Mouse (Mus musculus): Measurements from ENCODE around the gene Cd9.
"Not testable (repeated sequence)": the region's sequence is repeated elsewhere in the genome, so short reads cannot be mapped to it uniquely, and the experiment has no call there.

Cd9 gene

GRCm38 (mm10) chr6:125503186-125503802, 8.7 kb upstream of the Cd9 start:
- DNase-seq (ENCODE audit: extremely low read depth, insufficient read length, low spot score) = no peak

DNA sequence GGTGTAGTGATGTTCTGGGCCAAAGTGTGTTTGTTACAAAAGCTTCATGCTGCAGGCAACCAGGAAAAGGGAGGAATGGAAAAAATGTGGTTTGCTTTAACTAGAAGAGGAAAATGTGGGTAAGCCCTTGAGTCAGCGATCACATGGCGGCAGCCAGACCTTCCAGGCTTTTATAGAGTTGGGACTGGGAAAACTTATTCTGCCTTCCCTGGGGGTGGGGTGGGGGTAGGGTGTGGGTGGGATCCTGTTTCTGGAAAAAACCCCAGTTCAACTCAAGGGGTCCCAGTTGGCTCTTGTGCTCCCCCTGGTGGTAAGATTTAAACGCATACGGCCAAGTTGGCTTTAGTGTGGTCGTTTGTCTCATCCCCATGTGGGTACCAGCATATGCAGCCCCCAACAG, 3.5 kb upstream of the Cd9 start:
- DNase-seq (ENCODE audit: extremely low read depth, insufficient read length, low spot score) = peak; percentile 58

DNA sequence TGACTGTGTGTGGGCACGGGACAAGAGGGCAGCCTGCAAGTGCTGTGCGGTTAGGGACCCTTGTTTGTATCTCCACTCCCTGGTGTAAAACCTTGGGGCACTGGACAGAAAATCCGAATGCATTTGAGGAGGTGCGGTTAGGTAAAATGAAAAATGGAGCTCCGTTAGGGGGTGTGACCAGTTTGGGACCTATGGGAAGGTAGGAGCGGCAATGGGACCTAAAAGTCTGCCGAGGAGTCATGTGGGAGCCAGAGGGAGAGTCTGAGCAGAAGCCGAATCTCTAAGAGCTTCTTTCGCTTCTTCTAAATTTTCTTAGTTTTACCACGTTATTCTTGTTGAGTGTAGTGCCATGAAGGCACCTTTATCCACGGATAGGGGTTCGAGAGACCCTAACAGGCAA, 1.8 kb upstream of the Cd9 start:
- DNase-seq (ENCODE audit: extremely low read depth, insufficient read length, low spot score) = no peak

DNA sequence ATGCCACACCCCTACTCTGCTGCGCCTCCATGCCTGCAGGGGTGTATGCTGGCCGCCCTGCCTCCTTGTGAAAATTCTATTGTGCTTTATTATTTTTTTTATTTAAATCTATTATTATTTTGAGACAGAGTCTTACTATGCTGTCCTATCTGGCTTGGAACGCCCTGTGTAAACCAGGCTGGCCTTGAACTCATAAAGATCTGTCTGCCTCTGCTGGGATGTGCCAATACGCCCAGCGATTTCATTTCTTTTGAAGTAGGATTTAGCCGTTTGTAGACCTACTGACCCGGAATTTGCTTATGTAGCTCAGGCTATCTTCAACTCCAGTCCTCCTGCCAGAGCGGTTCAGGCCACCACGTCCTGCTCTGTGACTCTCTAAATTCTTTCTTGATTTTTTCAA, 770 bp upstream of the Cd9 start:
- DNase-seq (ENCODE audit: extremely low read depth, insufficient read length, low spot score) = no peak

DNA sequence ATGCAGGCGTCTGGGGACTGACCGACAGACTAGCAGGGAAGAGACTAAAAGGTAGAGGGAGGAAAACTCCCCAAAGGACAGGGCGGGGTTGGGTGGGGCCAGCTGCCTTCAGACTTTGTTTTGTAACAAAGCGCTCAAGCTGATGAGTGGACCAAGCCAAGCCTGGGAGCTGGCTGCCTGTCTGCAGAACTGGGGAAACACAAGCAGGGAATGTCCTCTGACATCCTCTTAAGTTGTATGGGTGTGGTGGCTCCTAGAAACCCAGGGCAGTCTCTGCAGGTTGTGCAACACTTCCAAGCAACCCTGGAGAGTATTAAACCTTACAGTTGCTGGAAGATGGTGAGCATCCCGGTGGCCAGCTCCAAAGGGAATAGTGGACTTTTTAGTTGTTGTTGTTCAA, 1.4 kb downstream of the Cd9 start:
- DNase-seq (ENCODE audit: extremely low read depth, insufficient read length, low spot score) = peak; percentile 48

DNA sequence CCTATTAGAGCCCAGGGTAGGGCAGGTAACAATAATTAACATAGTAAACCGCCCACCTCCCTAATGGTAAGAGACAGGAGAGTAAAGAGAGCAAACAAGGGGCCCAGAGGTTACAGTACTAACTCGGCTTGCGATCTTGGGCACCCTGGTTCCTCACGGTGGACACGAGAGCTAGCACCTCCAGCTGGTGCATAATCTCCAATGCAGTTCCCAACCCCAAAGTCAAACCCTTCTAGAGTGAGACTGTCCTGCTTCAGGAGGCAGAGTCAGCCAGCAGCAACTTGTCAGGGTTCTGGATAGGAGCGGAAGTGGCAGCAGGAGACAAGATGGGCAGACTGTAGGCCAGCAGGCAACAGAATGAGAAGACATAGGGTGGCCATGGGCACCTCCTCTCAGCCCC, 1.9 kb downstream of the Cd9 start:
- DNase-seq (ENCODE audit: extremely low read depth, insufficient read length, low spot score) = no peak

GRCm38 (mm10) chr6:125492033-125492432, 2.6 kb downstream of the Cd9 start:
- DNase-seq (ENCODE audit: extremely low read depth, insufficient read length, low spot score) = no peak

- no peak for DNase-seq (ENCODE audit: extremely low read depth, insufficient read length, low spot score)
Measured at GRCm38 (mm10) chr6:125491393-125491792, 3.2 kb downstream of the Cd9 start.

- DNase-seq (ENCODE audit: extremely low read depth, insufficient read length, low spot score) = no peak
Measured at GRCm38 (mm10) chr6:125489881-125490559, 4.6 kb downstream of the Cd9 start.

DNA sequence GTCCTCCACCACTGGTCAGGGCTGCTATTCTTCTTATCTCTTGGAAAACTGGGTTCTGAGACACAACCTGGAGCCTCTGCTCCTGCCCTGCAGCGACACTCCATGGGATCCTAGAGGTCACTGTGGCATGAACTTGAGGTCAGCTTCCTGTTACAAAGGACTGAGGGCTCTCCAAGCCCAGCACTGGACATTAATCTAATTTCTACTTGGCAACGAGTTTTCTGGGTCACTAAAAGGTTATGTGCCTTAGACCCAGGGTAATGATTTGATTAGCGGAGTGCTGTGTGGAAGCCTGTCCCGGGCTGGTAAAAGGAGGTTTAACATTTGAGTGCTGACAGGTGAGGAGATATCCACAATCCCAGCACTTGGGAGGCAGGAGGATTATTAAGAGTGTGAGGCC, 9.0 kb downstream of the Cd9 start:
- no peak for DNase-seq (ENCODE audit: extremely low read depth, insufficient read length, low spot score)

- DNase-seq (ENCODE audit: extremely low read depth, insufficient read length, low spot score) = no peak
Measured at GRCm38 (mm10) chr6:125484721-125485120, 9.9 kb downstream of the Cd9 start.

- not testable (repeated sequence) for DNase-seq (ENCODE audit: extremely low read depth, insufficient read length, low spot score)
Measured at GRCm38 (mm10) chr6:125484313-125484660, 10.3 kb downstream of the Cd9 start.

DNA sequence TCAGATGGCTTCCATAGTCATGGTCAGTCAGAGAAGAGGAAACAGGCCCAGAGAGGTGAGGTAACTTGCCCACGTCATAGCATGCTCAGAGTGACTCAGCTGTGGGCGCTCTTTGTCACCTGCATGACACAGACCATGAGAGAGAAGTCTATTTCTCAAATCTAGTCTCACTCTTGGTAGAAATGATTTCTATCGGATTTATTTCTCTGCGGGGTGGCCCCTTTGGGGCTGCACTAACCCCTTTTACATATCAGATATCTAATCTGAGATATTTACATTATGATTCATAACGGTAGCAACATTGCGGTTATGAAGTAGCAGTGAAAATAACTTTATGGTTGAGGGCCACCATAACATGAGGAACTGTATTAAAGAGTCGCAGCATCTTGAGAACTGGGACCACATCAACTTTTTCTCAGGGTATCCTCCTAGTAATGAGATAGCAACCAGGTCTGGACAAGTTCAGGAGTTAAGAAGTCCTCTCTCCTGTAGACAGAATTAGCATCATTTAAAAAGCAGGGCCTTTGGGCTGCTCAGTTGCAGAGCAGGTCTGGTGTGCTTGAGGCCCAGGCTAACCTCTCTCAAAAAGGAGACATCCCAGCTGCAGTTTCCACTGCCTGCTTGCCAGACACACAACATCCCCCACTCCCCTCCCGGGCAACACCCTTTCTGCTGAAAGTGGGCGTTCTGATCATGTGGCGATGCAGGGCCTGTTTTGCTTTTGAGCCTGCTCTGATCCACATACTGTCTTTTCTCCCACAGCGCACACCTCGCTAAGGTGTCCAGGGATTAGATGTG, 10.9 kb downstream of the Cd9 start:
- DNase-seq (ENCODE audit: extremely low read depth, insufficient read length, low spot score) = peak; percentile 51

DNA sequence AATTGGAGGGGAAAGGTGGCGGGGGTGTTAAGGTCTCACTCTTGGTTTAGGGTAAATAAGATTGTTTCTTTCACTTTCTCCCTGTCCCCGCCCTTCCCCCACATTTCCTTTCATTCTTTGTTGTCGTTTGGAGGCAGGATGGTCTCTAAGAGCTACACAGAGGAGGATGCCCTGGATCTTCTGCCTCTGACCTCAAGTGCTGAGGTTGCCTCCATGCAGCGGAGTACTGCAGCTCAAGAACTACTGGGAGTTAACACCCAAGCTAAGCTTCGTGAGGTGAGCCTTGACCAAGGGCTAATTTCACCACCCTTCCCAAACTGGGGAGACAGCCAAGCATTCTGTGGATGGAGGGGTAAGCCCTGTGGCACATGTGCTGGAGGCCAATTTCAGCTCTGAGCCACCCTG, 12.2 kb downstream of the Cd9 start:
- peak; percentile 48 for DNase-seq (ENCODE audit: extremely low read depth, insufficient read length, low spot score)

GRCm38 (mm10) chr6:125481667-125482390, 12.8 kb downstream of the Cd9 start:
- DNase-seq (ENCODE audit: extremely low read depth, insufficient read length, low spot score) = peak; percentile 69

DNA sequence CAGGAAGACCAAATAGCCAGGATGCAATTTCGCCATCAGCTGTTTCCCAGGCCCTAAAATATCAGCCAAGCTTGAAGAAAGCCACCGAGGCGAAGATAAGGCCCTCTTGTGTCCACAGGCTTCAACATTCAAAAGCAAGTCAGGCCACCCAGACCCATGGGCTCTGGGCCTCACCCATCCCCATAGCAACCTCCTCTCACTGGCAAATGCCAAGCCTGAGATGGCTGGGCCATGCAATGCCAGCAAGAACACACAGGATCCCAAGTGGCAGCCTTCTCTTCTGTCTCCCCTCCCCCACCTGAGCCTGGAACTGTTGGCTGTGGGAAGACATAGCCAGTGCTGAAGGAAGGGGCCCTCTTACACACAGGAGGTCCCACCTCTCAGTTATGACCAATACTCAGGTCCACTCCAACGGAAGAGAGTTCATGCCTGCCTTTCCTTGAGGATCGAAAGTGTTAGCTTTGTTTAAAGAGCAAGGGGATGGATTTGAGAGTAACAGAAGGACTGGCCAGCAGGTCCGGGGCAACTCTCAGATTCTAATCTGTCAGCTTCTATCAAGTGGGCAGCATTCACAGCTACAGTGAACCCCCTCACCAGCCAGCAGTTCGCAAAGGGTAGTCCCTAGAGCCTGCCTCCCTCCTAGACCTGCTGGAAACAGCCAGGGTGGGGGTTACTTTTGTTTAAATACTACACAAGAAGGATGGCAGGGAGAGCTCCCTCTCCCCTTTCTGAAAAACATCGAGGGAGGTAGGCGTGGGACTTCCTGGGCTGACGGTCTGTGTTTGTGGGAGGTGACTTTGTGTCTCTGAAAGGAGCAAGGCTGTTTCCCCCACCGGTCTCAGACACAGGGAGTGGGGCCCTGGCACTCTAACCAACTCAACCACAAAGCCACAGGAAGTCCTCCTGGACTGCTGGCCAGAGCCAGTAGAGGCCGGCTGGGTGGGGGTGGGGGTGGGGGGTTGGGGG, 13.9 kb downstream of the Cd9 start:
- peak; percentile 57 for DNase-seq (ENCODE audit: extremely low read depth, insufficient read length, low spot score)

DNA sequence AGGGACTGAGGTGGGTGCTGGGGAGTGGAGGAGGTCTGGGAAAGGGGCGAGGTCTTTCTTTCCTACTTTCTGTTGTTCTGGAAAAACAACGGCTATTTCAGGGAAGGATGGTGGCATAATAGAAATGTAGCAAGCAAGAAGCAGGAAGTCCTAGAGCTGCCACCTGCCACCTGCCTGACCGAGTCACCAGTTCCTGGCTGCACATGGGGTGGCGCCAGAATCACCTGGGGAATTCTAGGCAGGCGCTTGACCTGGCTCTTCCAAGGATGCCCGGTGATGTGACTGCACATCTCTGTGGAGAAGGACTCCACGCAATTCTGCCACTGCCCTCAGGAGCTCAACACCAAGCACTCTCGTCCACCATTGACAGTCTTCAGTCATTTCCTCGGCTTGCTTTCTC, 15.2 kb downstream of the Cd9 start:
- DNase-seq (ENCODE audit: extremely low read depth, insufficient read length, low spot score) = no peak

DNA sequence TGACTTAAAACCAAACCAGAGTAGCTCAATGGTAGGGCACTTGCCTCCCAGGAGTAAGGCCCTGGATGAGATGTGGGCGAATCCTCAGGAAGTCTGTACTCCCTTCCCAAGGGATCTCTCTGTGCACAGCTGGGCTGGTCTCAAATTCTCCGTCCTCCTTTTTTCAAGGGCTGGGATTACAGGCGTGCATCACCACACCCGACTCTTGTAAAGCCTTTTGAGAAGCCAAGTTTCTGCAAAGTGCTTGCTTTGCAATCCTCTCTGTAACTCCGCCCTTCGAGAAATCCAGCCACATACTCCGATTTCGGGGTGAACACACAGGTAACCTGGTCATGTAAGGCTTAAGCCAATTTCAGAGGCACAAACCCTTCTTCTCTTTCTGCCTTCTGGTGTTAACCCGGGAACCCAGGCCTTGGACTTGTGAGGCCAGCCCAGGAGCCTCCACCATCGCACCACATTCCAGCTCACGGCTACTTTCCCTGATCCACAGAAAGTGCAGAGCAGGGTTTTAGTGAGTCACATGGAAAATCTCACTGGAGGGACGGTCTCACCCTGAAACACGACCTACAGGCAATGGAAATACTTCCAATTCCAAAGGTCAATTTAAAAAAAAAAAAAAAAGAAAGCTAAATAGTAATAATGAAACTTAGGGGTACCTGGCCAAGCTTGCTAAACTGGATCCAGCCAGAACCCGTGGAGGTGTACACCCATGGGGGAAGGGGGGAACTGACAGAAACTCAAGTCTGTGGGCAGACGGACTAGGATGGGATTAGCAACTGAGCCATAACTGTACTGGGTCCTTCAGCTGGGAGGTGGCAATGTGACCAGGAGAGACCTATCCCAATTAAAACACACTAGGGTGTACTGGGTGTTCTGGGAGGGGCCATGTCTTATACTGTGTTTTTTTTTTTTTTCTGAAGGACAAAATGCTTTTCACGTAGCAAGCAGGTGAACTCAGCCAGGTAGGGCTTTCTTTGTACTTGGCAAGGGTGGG, 16.2 kb downstream of the Cd9 start:
- DNase-seq (ENCODE audit: extremely low read depth, insufficient read length, low spot score) = peak; percentile 56
